Mouse (Mus musculus) megakaryocyte, embryonic 14.5 days (primary cell): ENCODE data around the gene Uchl3.

ENCODE experiments used
- FLI1 ChIP-seq: IDR thresholded peaks from 2 replicates; pipeline ENCODE4 v1.6.1; 2012; ENCODE audit warnings: low read length, inconsistent platforms, mixed read lengths
- GATA1 ChIP-seq: IDR thresholded peaks from 3 replicates; pipeline ENCODE4 v1.6.1; 2012; ENCODE audit warnings: mixed read lengths, low read length, inconsistent platforms, borderline replicate concordance

GRCm38 (mm10) chr14:101687696-101688095 lies 33.9 kb downstream of the Uchl3 start:
- no peak for TF ChIP-seq FLI1
- TF ChIP-seq GATA1, result no peak
